In genomic region chr13:56476790-56477189, GRCm38 (mm10) we compare ENCODE assay signal across 12 mouse cellular contexts. TPM values are rescaled to one million over a fixed set of nuclear protein-coding genes. Genes with fewer than 3 reads are reported as not detected.
DNase-seq lines count a peak whose midpoint lies in the region; ATAC-seq and TF ChIP-seq lines count a peak whose summit lies in the region.
"Had no signal": no experiment of that assay in that cellular context is flagged by ENCODE, and none has a peak within 500 bp of the region (broad histone marks: within the 10 kb centered on the region; RNA-seq: fewer than 3 reads in every experiment).

No protein-coding gene starts in this region.

- no peaks in the 10 kb centered on the region for H3K4me1 ChIP-seq in spleen, adult 2 months (ENCODE audit: control insufficient read depth, insufficient read depth, insufficient read length)
- no peaks in the 10 kb centered on the region for H3K4me1 ChIP-seq in liver, embryonic 12.5 days
- H3K4me1 ChIP-seq: embryonic facial prominence, embryonic 12.5 days; midbrain, embryonic 13.5 days had no signal

- 11% methylated on average over 5 of the region's 5 CpGs for WGBS in spleen, adult 2 months
- WGBS in liver, embryonic 12.5 days (ENCODE audit: insufficient replicate concordance): 41% methylated on average over 5 of the region's 5 CpGs

- no peak for ATAC-seq in liver, embryonic 12.5 days
- ATAC-seq: midbrain, embryonic 13.5 days had no signal

- H3K27ac ChIP-seq in spleen, adult 2 months (ENCODE audit: insufficient read depth, low read length): no peak overlapping the region
- no peak overlapping the region for H3K27ac ChIP-seq in liver, embryonic 12.5 days
- H3K27ac ChIP-seq: embryonic facial prominence, embryonic 12.5 days; liver, embryonic 15.5 days; midbrain, embryonic 13.5 days had no signal

- peak; percentile 30 to 40 for DNase-seq in spleen, adult 2 months (ENCODE audit: low read depth in 1 of 2, low spot score in 2 of 2)
- DNase-seq in spleen, postnatal 4 days (ENCODE audit: low spot score in 2 of 2): no peak
- peak; percentile 93 for DNase-seq in T-cell, adult 2 months (ENCODE audit: low spot score)
- peak; percentile 11 for DNase-seq in mesoderm, embryonic 11.5 days (ENCODE audit: low read depth, low spot score)
- DNase-seq in urinary bladder, adult 18-20 months (ENCODE audit: low spot score in 2 of 2): no peak
- DNase-seq in layer of hippocampus, postnatal 25 days (ENCODE audit: extremely low spot score in 1 of 2, low spot score in 1 of 2): no peak

- no peak for TF ChIP-seq POLR2A in spleen, adult 2 months (IDR thresholded peaks at IDR 0.05; ENCODE audit: low read depth, low read length)

- H3K9me3 ChIP-seq in liver, embryonic 12.5 days (replicated peaks): no peaks in the 10 kb centered on the region
- H3K9me3 ChIP-seq: embryonic facial prominence, embryonic 12.5 days; liver, embryonic 15.5 days; midbrain, embryonic 13.5 days had no signal

- no peaks in the 10 kb centered on the region for H3K36me3 ChIP-seq in spleen, adult 2 months (ENCODE audit: control insufficient read depth, insufficient read depth, low read length)
- no peaks in the 10 kb centered on the region for H3K36me3 ChIP-seq in liver, embryonic 12.5 days
- H3K36me3 ChIP-seq: embryonic facial prominence, embryonic 12.5 days; liver, embryonic 15.5 days; midbrain, embryonic 13.5 days had no signal

- no peaks in the 10 kb centered on the region for H3K27me3 ChIP-seq in spleen, adult 2 months (ENCODE audit: control insufficient read depth, insufficient read depth, low read length)
- no peaks in the 10 kb centered on the region for H3K27me3 ChIP-seq in liver, embryonic 12.5 days (replicated peaks)
- H3K27me3 ChIP-seq: embryonic facial prominence, embryonic 12.5 days; liver, embryonic 15.5 days had no signal

- H3K4me3 ChIP-seq in spleen, adult 2 months (ENCODE audit: extremely low read depth, insufficient read depth, insufficient read length): no peak overlapping the region
- H3K4me3 ChIP-seq in liver, embryonic 12.5 days: no peak overlapping the region
- H3K4me3 ChIP-seq: embryonic facial prominence, embryonic 12.5 days; liver, embryonic 15.5 days; midbrain, embryonic 13.5 days had no signal

- H3K9ac ChIP-seq in liver, embryonic 12.5 days: no peak overlapping the region
- H3K9ac ChIP-seq: embryonic facial prominence, embryonic 12.5 days; liver, embryonic 15.5 days; midbrain, embryonic 13.5 days had no signal

- no peak for TF ChIP-seq CTCF in spleen, adult 2 months (IDR thresholded peaks at IDR 0.05; ENCODE audit: extremely low read depth, insufficient read depth, insufficient read length, insufficient replicate concordance)

- H3K4me2 ChIP-seq in liver, embryonic 12.5 days: no peak overlapping the region
- H3K4me2 ChIP-seq: embryonic facial prominence, embryonic 12.5 days; liver, embryonic 15.5 days; midbrain, embryonic 13.5 days had no signal

RNA-seq across cellular contexts. Expression of gene Il9, which starts 5.3 kb away (rescaled TPM):
- polyA plus RNA-seq in spleen, adult 2 months (2012; rRNA removed): not detected in 2 replicates
- polyA plus RNA-seq in liver, embryonic 12.5 days (2016; fragmentation: Nextera tagmentation; extraction: Ambion mirVana): not detected in 2 replicates
- total RNA-seq in layer of hippocampus, postnatal 25 days (2021): not detected
- polyA plus RNA-seq: embryonic facial prominence, embryonic 12.5 days; heart, postnatal 0 days; kidney, embryonic 16.5 days; liver, embryonic 15.5 days; midbrain, embryonic 13.5 days had no signal

RNA-seq across cellular contexts. Expression of gene Slc25a48, which starts 38.6 kb away (rescaled TPM):
- 0.02 TPM in 2 replicates for polyA plus RNA-seq in spleen, adult 2 months (2012; rRNA removed)
- 0.26 and 0.29 TPM in 2 replicates for polyA plus RNA-seq in liver, embryonic 12.5 days (2016; fragmentation: Nextera tagmentation; extraction: Ambion mirVana)
- total RNA-seq in layer of hippocampus, postnatal 25 days (2021): not detected
- polyA plus RNA-seq: heart, postnatal 0 days; midbrain, embryonic 13.5 days had no signal

RNA-seq across cellular contexts. Expression of gene Fbxl21, which starts 45.5 kb away (rescaled TPM):
- 0.26 and 0.41 TPM in 2 replicates for polyA plus RNA-seq in spleen, adult 2 months (2012; rRNA removed)
- polyA plus RNA-seq in liver, embryonic 12.5 days (2016; fragmentation: Nextera tagmentation; extraction: Ambion mirVana): 0.72 and 0.81 TPM in 2 replicates
- total RNA-seq in layer of hippocampus, postnatal 25 days (2021): 1 to 10 TPM; 5.4 to 5.6 TPM

RNA-seq across cellular contexts. Expression of gene Gm3045, which starts 50.4 kb away (rescaled TPM):
- not detected in 2 replicates for polyA plus RNA-seq in spleen, adult 2 months (2012; rRNA removed)
- not detected in 2 replicates for polyA plus RNA-seq in liver, embryonic 12.5 days (2016; fragmentation: Nextera tagmentation; extraction: Ambion mirVana)
- not detected for total RNA-seq in layer of hippocampus, postnatal 25 days (2021)
- polyA plus RNA-seq: embryonic facial prominence, embryonic 12.5 days; heart, postnatal 0 days; kidney, embryonic 16.5 days; liver, embryonic 15.5 days; midbrain, embryonic 13.5 days had no signal

Comparison
In these comparisons a context has a peak if more than half of its experiments do, and no peak if none do; other contexts are left out.
1. DNase-seq: peak in spleen, adult 2 months (2 of 2), T-cell, adult 2 months (single experiment) and mesoderm, embryonic 11.5 days (single experiment); none in spleen, postnatal 4 days (0 of 2), urinary bladder, adult 18-20 months (0 of 2) and layer of hippocampus, postnatal 25 days (0 of 2).